In the genomic region with DNA sequence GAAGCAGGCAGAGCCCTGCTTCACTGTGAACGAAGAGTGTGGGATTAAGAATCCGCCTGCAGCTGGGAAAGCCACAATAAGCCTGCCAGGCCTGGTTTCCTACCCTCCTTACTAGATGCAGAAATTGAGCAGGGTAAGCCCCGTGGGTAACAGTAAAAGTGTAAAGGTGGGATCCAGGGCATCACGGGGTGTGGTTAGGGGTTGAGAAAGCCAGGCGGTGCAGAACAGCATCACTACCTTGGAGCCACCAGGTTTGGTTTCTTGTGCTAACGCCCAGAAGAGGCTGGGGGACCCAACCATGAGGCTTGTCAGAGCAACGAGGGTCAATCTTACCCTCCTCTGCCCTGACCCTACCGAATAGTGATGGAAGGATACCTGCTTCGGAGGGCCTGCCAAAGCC, we compare ENCODE assay signal across 9 mouse cellular contexts. TPM values are rescaled to one million over a fixed set of nuclear protein-coding genes. Genes with fewer than 3 reads are reported as not detected.
DNase-seq lines count a peak whose midpoint lies in the region; ATAC-seq and TF ChIP-seq lines count a peak whose summit lies in the region.
"Had no signal": no experiment of that assay in that cellular context is flagged by ENCODE, and none has a peak within 500 bp of the region (broad histone marks: within the 10 kb centered on the region; RNA-seq: fewer than 3 reads in every experiment).

No protein-coding gene starts in this region.

- ATAC-seq in kidney, postnatal 0 days (replicated peaks; ENCODE audit: low FRiP score, low read depth) = no peak
- ATAC-seq in embryonic facial prominence, embryonic 14.5 days (ENCODE audit: low read depth) = no peak
- ATAC-seq in heart, embryonic 16.5 days (replicated peaks; ENCODE audit: extremely low read depth, insufficient read depth, low FRiP score) = no peak
- ATAC-seq in midbrain, embryonic 13.5 days = no peak

- peak overlapping the region; percentile 90 for H3K4me2 ChIP-seq in kidney, postnatal 0 days (ENCODE audit: low read length)
- peak overlapping the region; percentile 95; the same call in 1 of the 2 replicates for H3K4me2 ChIP-seq in embryonic facial prominence, embryonic 14.5 days (ENCODE audit: low read depth, low read length)
- peak overlapping the region; percentile 91 for H3K4me2 ChIP-seq in heart, embryonic 16.5 days (ENCODE audit: low read depth, low read length)
- H3K4me2 ChIP-seq in midbrain, embryonic 13.5 days (replicated peaks) = peak overlapping the region; percentile 81

- no peak overlapping the region; the same call in 1 of the 2 replicates for H3K4me3 ChIP-seq in kidney, postnatal 0 days (replicated peaks; ENCODE audit: low read depth, low read length)
- H3K4me3 ChIP-seq in embryonic facial prominence, embryonic 14.5 days (ENCODE audit: low read depth, low read length) = no peak overlapping the region
- no peak overlapping the region; the same call in 1 of the 2 replicates for H3K4me3 ChIP-seq in heart, embryonic 16.5 days (ENCODE audit: low read length)
- H3K4me3 ChIP-seq in midbrain, embryonic 13.5 days (replicated peaks) = peak overlapping the region; percentile 47

- no peaks in the 10 kb centered on the region for H3K4me1 ChIP-seq in kidney, postnatal 0 days (replicated peaks; ENCODE audit: insufficient read depth, low read length)
- H3K4me1 ChIP-seq in embryonic facial prominence, embryonic 14.5 days (ENCODE audit: control insufficient read depth, insufficient read depth, low read length) = peaks cover 14% of the 10 kb centered on the region; the same call in 1 of the 2 replicates
- no peaks in the 10 kb centered on the region; the same call in 1 of the 2 replicates for H3K4me1 ChIP-seq in heart, embryonic 16.5 days (ENCODE audit: control insufficient read depth, insufficient read depth, low read length)
- peaks cover 16% of the 10 kb centered on the region for H3K4me1 ChIP-seq in midbrain, embryonic 13.5 days (replicated peaks)

- 49% methylated on average over 9 of the region's 9 CpGs for WGBS in kidney, postnatal 0 days
- 49% methylated on average over 9 of the region's 9 CpGs for WGBS in embryonic facial prominence, embryonic 14.5 days
- WGBS in heart, embryonic 16.5 days = 47% methylated on average over 9 of the region's 9 CpGs
- 39% methylated on average over 9 of the region's 9 CpGs for WGBS in midbrain, embryonic 13.5 days

- no peak for TF ChIP-seq CTCF in kidney, postnatal 0 days (IDR thresholded peaks at IDR 0.05; ENCODE audit: low read depth)

- peak overlapping the region; percentile 54; the same call in 1 of the 2 replicates for H3K9ac ChIP-seq in kidney, postnatal 0 days (ENCODE audit: low read depth, low read length)
- peak overlapping the region; percentile 58; the same call in 1 of the 2 replicates for H3K9ac ChIP-seq in embryonic facial prominence, embryonic 14.5 days (ENCODE audit: low read depth, low read length)
- H3K9ac ChIP-seq in heart, embryonic 16.5 days (ENCODE audit: low read length) = no peak overlapping the region; the same call in 1 of the 2 replicates
- peak overlapping the region; percentile 68 for H3K9ac ChIP-seq in midbrain, embryonic 13.5 days (replicated peaks)

- H3K27ac ChIP-seq in kidney, postnatal 0 days = no peak overlapping the region
- H3K27ac ChIP-seq in embryonic facial prominence, embryonic 14.5 days (replicated peaks; ENCODE audit: low read depth, low read length) = no peak overlapping the region
- no peak overlapping the region for H3K27ac ChIP-seq in heart, embryonic 16.5 days (ENCODE audit: low read length)
- H3K27ac ChIP-seq in midbrain, embryonic 13.5 days = no peak overlapping the region

- no peaks in the 10 kb centered on the region for H3K36me3 ChIP-seq in kidney, postnatal 0 days (ENCODE audit: insufficient read depth, low read length)
- H3K36me3 ChIP-seq in embryonic facial prominence, embryonic 14.5 days (ENCODE audit: control insufficient read depth, insufficient read depth, low read length) = no peaks in the 10 kb centered on the region
- H3K36me3 ChIP-seq in heart, embryonic 16.5 days (ENCODE audit: control insufficient read depth, insufficient read depth) = no peaks in the 10 kb centered on the region
- H3K36me3 ChIP-seq in midbrain, embryonic 13.5 days = no peaks in the 10 kb centered on the region
- H3K36me3 ChIP-seq: G1E had no signal

- no peak for DNase-seq in kidney, postnatal 0 days (ENCODE audit: low spot score)
- no peak for DNase-seq in kidney, postnatal 10 days
- DNase-seq in embryonic facial prominence, embryonic 14.5 days (ENCODE audit: low spot score) = no peak
- no peak for DNase-seq in cerebellum, postnatal 10 days
- no peak for DNase-seq in embryo, embryonic 10 days (ENCODE audit: low spot score)
- DNase-seq in cerebellum, postnatal 14 days = no peak

- H3K9me3 ChIP-seq in kidney, postnatal 0 days (replicated peaks; ENCODE audit: low read length) = no peaks in the 10 kb centered on the region
- H3K9me3 ChIP-seq in embryonic facial prominence, embryonic 14.5 days (ENCODE audit: control insufficient read depth, low read length) = no peaks in the 10 kb centered on the region
- H3K9me3 ChIP-seq in heart, embryonic 16.5 days (replicated peaks; ENCODE audit: control insufficient read depth, low read length) = no peaks in the 10 kb centered on the region
- no peaks in the 10 kb centered on the region for H3K9me3 ChIP-seq in midbrain, embryonic 13.5 days

- peaks cover 3% of the 10 kb centered on the region; the same call in 1 of the 2 replicates for H3K27me3 ChIP-seq in kidney, postnatal 0 days (ENCODE audit: insufficient read depth, low read length)
- H3K27me3 ChIP-seq in embryonic facial prominence, embryonic 14.5 days (replicated peaks; ENCODE audit: control insufficient read depth, insufficient read depth, low read length) = peaks cover 10% of the 10 kb centered on the region; the same call in 1 of the 2 replicates
- peaks cover 13% of the 10 kb centered on the region for H3K27me3 ChIP-seq in heart, embryonic 16.5 days (ENCODE audit: control insufficient read depth, insufficient read depth, low read length)
- peaks cover 25% of the 10 kb centered on the region for H3K27me3 ChIP-seq in midbrain, embryonic 13.5 days

RNA-seq across cellular contexts. Expression of gene Gja4, which starts 0.7 kb away (rescaled TPM):
- 24.0 and 27.6 TPM in 2 replicates for polyA plus RNA-seq in kidney, postnatal 0 days (2015; fragmentation: Nextera tagmentation; extraction: Ambion mirVana)
- polyA plus RNA-seq in embryonic facial prominence, embryonic 14.5 days (2014; fragmentation: Nextera tagmentation; extraction: Ambion mirVana) = 20.0 and 20.7 TPM in 2 replicates
- polyA plus RNA-seq in heart, embryonic 16.5 days (2015; fragmentation: Nextera tagmentation; extraction: Ambion mirVana) = 32.3 and 33.3 TPM in 2 replicates
- polyA plus RNA-seq in midbrain, embryonic 13.5 days (2015; fragmentation: Nextera tagmentation; extraction: Ambion mirVana) = 17.8 and 17.9 TPM in 2 replicates
- polyA plus RNA-seq: G1E had no signal

RNA-seq across cellular contexts. Expression of gene Gjb3, which starts 16.1 kb away (rescaled TPM):
- 1.1 and 1.8 TPM in 2 replicates for polyA plus RNA-seq in kidney, postnatal 0 days (2015; fragmentation: Nextera tagmentation; extraction: Ambion mirVana)
- 5.4 and 5.7 TPM in 2 replicates for polyA plus RNA-seq in embryonic facial prominence, embryonic 14.5 days (2014; fragmentation: Nextera tagmentation; extraction: Ambion mirVana)
- polyA plus RNA-seq in heart, embryonic 16.5 days (2015; fragmentation: Nextera tagmentation; extraction: Ambion mirVana) = 0.17 and 0.35 TPM in 2 replicates
- polyA plus RNA-seq in midbrain, embryonic 13.5 days (2015; fragmentation: Nextera tagmentation; extraction: Ambion mirVana) = 0.22 and 0.32 TPM in 2 replicates
- polyA plus RNA-seq: G1E had no signal

RNA-seq across cellular contexts. Expression of gene Gjb4, which starts 39.3 kb away (rescaled TPM):
- 1.2 and 1.8 TPM in 2 replicates for polyA plus RNA-seq in kidney, postnatal 0 days (2015; fragmentation: Nextera tagmentation; extraction: Ambion mirVana)
- 0.60 and 1.3 TPM in 2 replicates for polyA plus RNA-seq in embryonic facial prominence, embryonic 14.5 days (2014; fragmentation: Nextera tagmentation; extraction: Ambion mirVana)
- polyA plus RNA-seq in heart, embryonic 16.5 days (2015; fragmentation: Nextera tagmentation; extraction: Ambion mirVana) = 0.09 and 0.10 TPM in 2 replicates
- polyA plus RNA-seq in midbrain, embryonic 13.5 days (2015; fragmentation: Nextera tagmentation; extraction: Ambion mirVana) = 0.11 TPM in 1 of 2 replicates, not detected in the other
- polyA plus RNA-seq: G1E had no signal

RNA-seq across cellular contexts. Expression of gene Gjb5, which starts 43.4 kb away (rescaled TPM):
- polyA plus RNA-seq in kidney, postnatal 0 days (2015; fragmentation: Nextera tagmentation; extraction: Ambion mirVana) = 1.3 and 1.4 TPM in 2 replicates
- polyA plus RNA-seq in embryonic facial prominence, embryonic 14.5 days (2014; fragmentation: Nextera tagmentation; extraction: Ambion mirVana) = 1.1 and 1.4 TPM in 2 replicates
- polyA plus RNA-seq in heart, embryonic 16.5 days (2015; fragmentation: Nextera tagmentation; extraction: Ambion mirVana) = 0.41 and 0.60 TPM in 2 replicates
- 0.09 TPM in 1 of 2 replicates, not detected in the other for polyA plus RNA-seq in midbrain, embryonic 13.5 days (2015; fragmentation: Nextera tagmentation; extraction: Ambion mirVana)
- polyA plus RNA-seq: G1E had no signal
